Mouse (Mus musculus): ENCODE measurements at regions not wholly inside any gene's neighbourhood (a gene's known extent, or its start where the extent isn't known, plus 50 kb on each side); places are given as distances from the start of the nearest gene placed in this dataset.
A peak's percentile ranks its signal among the peaks of the same experiment; 100 is the strongest.

DNA sequence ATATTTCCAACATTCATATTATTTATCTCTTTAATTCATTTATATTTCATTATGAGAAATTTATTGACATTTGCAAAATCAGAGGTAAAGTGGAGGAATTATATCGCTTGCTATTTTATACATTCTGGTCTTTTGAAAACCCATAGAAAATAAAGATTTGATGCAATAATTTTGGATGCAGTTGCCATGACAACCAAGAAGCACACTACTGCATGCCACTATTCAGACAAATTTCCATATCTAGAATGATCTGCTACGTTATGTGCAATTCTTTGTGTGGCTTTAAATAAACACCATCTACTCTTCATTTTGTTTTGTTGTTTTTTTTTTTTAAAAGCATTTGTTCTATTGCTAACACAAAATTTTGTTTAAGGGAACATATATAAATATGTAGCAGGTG lies 474.4 kb downstream of the Pcdh18 start:
- Histone ChIP-seq H3K9ac (replicated peaks) (no peak overlapping the region), H3K27me3 (no peaks in the 10 kb centered on the region), H3K27ac (replicated peaks) (no peak overlapping the region), H3K4me1 (no peaks in the 10 kb centered on the region), H3K36me3 (no peaks in the 10 kb centered on the region), H3K4me2 (replicated peaks) (no peak overlapping the region), H3K9me3 (no peaks in the 10 kb centered on the region), H3K4me3 (no peak overlapping the region)
- no peak for ATAC-seq (replicated peaks)
- 57% methylated on average over 2 of the region's 2 CpGs for WGBS

GRCm38 (mm10) chr3:49278356-49278755 lies 478.8 kb downstream of the Pcdh18 start:
- H3K9ac ChIP-seq (replicated peaks): no peak overlapping the region
- H3K4me2 ChIP-seq (replicated peaks): no peak overlapping the region
- H3K9me3 ChIP-seq: no peaks in the 10 kb centered on the region
- H3K36me3 ChIP-seq: no peaks in the 10 kb centered on the region
- H3K27me3 ChIP-seq: no peaks in the 10 kb centered on the region
- no peaks in the 10 kb centered on the region for H3K4me1 ChIP-seq
- 89% methylated on average over 1 of the region's 1 CpGs for WGBS
- H3K27ac ChIP-seq (replicated peaks): no peak overlapping the region
- no peak for ATAC-seq (replicated peaks)
- no peak overlapping the region for H3K4me3 ChIP-seq

GRCm38 (mm10) chr3:49274286-49274923 lies 482.7 kb downstream of the Pcdh18 start:
- 28% methylated on average over 1 of the region's 1 CpGs for WGBS

GRCm38 (mm10) chr3:49266048-49266447 lies 491.1 kb downstream of the Pcdh18 start:
- no peak for ATAC-seq (replicated peaks)
- no peaks in the 10 kb centered on the region for H3K36me3 ChIP-seq
- no peaks in the 10 kb centered on the region for H3K4me1 ChIP-seq
- no peak overlapping the region for H3K9ac ChIP-seq (replicated peaks)
- WGBS: 75% methylated on average over 2 of the region's 2 CpGs
- no peak overlapping the region for H3K4me3 ChIP-seq
- H3K27me3 ChIP-seq: no peaks in the 10 kb centered on the region
- H3K27ac ChIP-seq (replicated peaks): no peak overlapping the region
- no peak overlapping the region for H3K4me2 ChIP-seq (replicated peaks)
- no peaks in the 10 kb centered on the region for H3K9me3 ChIP-seq

More at GRCm38 (mm10) chr3:49274286-49274923, 482.7 kb downstream of the Pcdh18 start:
- Histone ChIP-seq H3K4me2 (replicated peaks) (no peak overlapping the region), H3K27ac (replicated peaks) (no peak overlapping the region), H3K9me3 (no peaks in the 10 kb centered on the region), H3K36me3 (no peaks in the 10 kb centered on the region), H3K4me3 (no peak overlapping the region), H3K4me1 (no peaks in the 10 kb centered on the region), H3K9ac (replicated peaks) (no peak overlapping the region), H3K27me3 (no peaks in the 10 kb centered on the region)
- 0 out of 2 replicates have a peak, but pooled peaks have one; percentile 41 for ATAC-seq (replicated peaks)

Data from forebrain, embryonic 15.5 days (tissue).